Mouse (Mus musculus) hindbrain, embryonic 10.5 days (tissue): ENCODE measurements at regions not wholly inside any gene's neighbourhood (a gene's known extent, or its start where the extent isn't known, plus 50 kb on each side); places are given as distances from the start of the nearest gene placed in this dataset.

Experiments used
- DNase-seq: peaks from one replicate; pipeline ENCODE4 v3.0.0-alpha.2; 2017; ENCODE audit warnings: low spot score
- H3K27ac ChIP-seq: fragments of 300-500 bp; sonication (generic); 2 replicates; pipeline ENCODE4 v1.5.1; 2016; ENCODE audit warnings: mild to moderate bottlenecking, moderate library complexity
- H3K27me3 ChIP-seq: fragments of 300-500 bp; sonication (generic); 2 replicates; pipeline ENCODE4 v1.6.1; 2016; ENCODE audit warnings: mild to moderate bottlenecking; ENCODE audit not compliant: poor library complexity, insufficient read depth, severe bottlenecking
- H3K36me3 ChIP-seq: fragments of 300-500 bp; sonication (generic); 2 replicates; pipeline ENCODE4 v1.6.1; 2016; ENCODE audit warnings: mild to moderate bottlenecking, moderate library complexity
- H3K4me1 ChIP-seq: fragments of 300-500 bp; sonication (generic); replicated peaks from 2 replicates; pipeline ENCODE4 v1.6.1; 2016; ENCODE audit warnings: mild to moderate bottlenecking
- H3K4me3 ChIP-seq: fragments of 300-500 bp; sonication (generic); 2 replicates; pipeline ENCODE4 v1.5.1; 2016; ENCODE audit warnings: mild to moderate bottlenecking, moderate library complexity
- H3K9me3 ChIP-seq: fragments of 300-500 bp; sonication (generic); 2 replicates; pipeline ENCODE4 v1.6.1; 2016; ENCODE audit warnings: mild to moderate bottlenecking, moderate library complexity
- WGBS: fragments of 180-500 bp; shearing (Covaris S2); methylation state at CpG from one replicate; pipeline ENCODE4 v1.1.7; 2016; 5-methylcytosine and 5-hydroxymethylcytosine counted together

GRCm38 (mm10) chr1:137670650-137671049, 504.9 kb downstream of the Ptprc start:
- no peaks in the 10 kb centered on the region for H3K36me3 ChIP-seq
- no peak for DNase-seq
- H3K27me3 ChIP-seq = no peaks in the 10 kb centered on the region
- H3K4me1 ChIP-seq = no peaks in the 10 kb centered on the region
- no peak overlapping the region for H3K27ac ChIP-seq
- 87% methylated on average over 5 of the region's 5 CpGs for WGBS
- H3K9me3 ChIP-seq = no peaks in the 10 kb centered on the region
- H3K4me3 ChIP-seq = no peak overlapping the region

GRCm38 (mm10) chr1:137669849-137670248, 505.7 kb downstream of the Ptprc start:
- WGBS = 85% methylated on average over 3 of the region's 3 CpGs
- H3K9me3 ChIP-seq = no peaks in the 10 kb centered on the region

GRCm38 (mm10) chr1:137658141-137658540, 517.4 kb downstream of the Ptprc start:
- H3K27me3 ChIP-seq = no peaks in the 10 kb centered on the region
- DNase-seq = no peak
- H3K27ac ChIP-seq = no peak overlapping the region
- no peaks in the 10 kb centered on the region for H3K36me3 ChIP-seq
- H3K4me1 ChIP-seq = peaks cover 15% of the 10 kb centered on the region; the same call in 1 of the 2 replicates
- no peak overlapping the region for H3K4me3 ChIP-seq
- H3K9me3 ChIP-seq = no peaks in the 10 kb centered on the region
- WGBS = 92% methylated on average over 1 of the region's 1 CpGs

More at GRCm38 (mm10) chr1:137669849-137670248, 505.7 kb downstream of the Ptprc start:
- no peak overlapping the region for H3K4me3 ChIP-seq
- no peak overlapping the region for H3K27ac ChIP-seq
- DNase-seq = no peak
- H3K4me1 ChIP-seq = no peaks in the 10 kb centered on the region
- H3K27me3 ChIP-seq = no peaks in the 10 kb centered on the region
- no peaks in the 10 kb centered on the region for H3K36me3 ChIP-seq

- Histone ChIP-seq H3K27me3 (no peaks in the 10 kb centered on the region), H3K9me3 (no peaks in the 10 kb centered on the region), H3K4me3 (peak overlapping the region; percentile 25), H3K27ac (peak overlapping the region; percentile 83), H3K4me1 (peaks cover 15% of the 10 kb centered on the region; the same call in 1 of the 2 replicates), H3K36me3 (no peaks in the 10 kb centered on the region)
- WGBS = 35% methylated on average over 6 of the region's 6 CpGs
- DNase-seq = peak; percentile 25
These were observed 518.5 kb downstream of the Ptprc start for GRCm38 (mm10) chr1:137656900-137657458.

GRCm38 (mm10) chr1:137654171-137654570, 521.3 kb downstream of the Ptprc start:
- H3K4me3 ChIP-seq = no peak overlapping the region
- H3K9me3 ChIP-seq = no peaks in the 10 kb centered on the region
- no peaks in the 10 kb centered on the region for H3K27me3 ChIP-seq
- no peaks in the 10 kb centered on the region for H3K36me3 ChIP-seq
- WGBS = 73% methylated on average over 4 of the region's 4 CpGs
- peaks cover 17% of the 10 kb centered on the region; the same call in 1 of the 2 replicates for H3K4me1 ChIP-seq
- no peak for DNase-seq
- no peak overlapping the region for H3K27ac ChIP-seq

GRCm38 (mm10) chr1:137653495-137653894, 522.0 kb downstream of the Ptprc start:
- 79% methylated on average over 5 of the region's 5 CpGs for whole genome bisulfite sequencing
- Histone ChIP-seq H3K36me3 (no peaks in the 10 kb centered on the region), H3K9me3 (no peaks in the 10 kb centered on the region), H3K4me1 (peaks cover 17% of the 10 kb centered on the region; the same call in 1 of the 2 replicates), H3K27ac (no peak overlapping the region), H3K4me3 (no peak overlapping the region), H3K27me3 (no peaks in the 10 kb centered on the region)
- no peak for DNase-seq

GRCm38 (mm10) chr1:137650629-137651028, 524.9 kb downstream of the Ptprc start:
- H3K9me3 ChIP-seq = no peaks in the 10 kb centered on the region
- WGBS = 68% methylated on average over 3 of the region's 3 CpGs
- H3K4me1 ChIP-seq = peaks cover 5% of the 10 kb centered on the region; the same call in 1 of the 2 replicates
- H3K4me3 ChIP-seq = no peak overlapping the region
- no peaks in the 10 kb centered on the region for H3K36me3 ChIP-seq
- H3K27ac ChIP-seq = no peak overlapping the region
- DNase-seq = no peak
- H3K27me3 ChIP-seq = no peaks in the 10 kb centered on the region

- H3K9me3 ChIP-seq = no peaks in the 10 kb centered on the region
- 31% methylated on average over 2 of the region's 2 CpGs for WGBS
- H3K36me3 ChIP-seq = no peaks in the 10 kb centered on the region
These were observed 525.4 kb downstream of the Ptprc start for GRCm38 (mm10) chr1:137650082-137650481.

GRCm38 (mm10) chr1:137648832-137649231, 526.7 kb downstream of the Ptprc start:
- WGBS = 89% methylated on average over 1 of the region's 1 CpGs
- DNase-seq = no peak
- H3K36me3 ChIP-seq = no peaks in the 10 kb centered on the region

More at GRCm38 (mm10) chr1:137650082-137650481, 525.4 kb downstream of the Ptprc start:
- H3K4me1 ChIP-seq = peaks cover 5% of the 10 kb centered on the region; the same call in 1 of the 2 replicates
- DNase-seq = no peak
- no peak overlapping the region for H3K27ac ChIP-seq
- H3K4me3 ChIP-seq = no peak overlapping the region
- H3K27me3 ChIP-seq = no peaks in the 10 kb centered on the region

GRCm38 (mm10) chr1:137644601-137645040, 530.9 kb downstream of the Ptprc start:
- Histone ChIP-seq H3K4me1 (peaks cover 17% of the 10 kb centered on the region; the same call in 1 of the 2 replicates), H3K36me3 (no peaks in the 10 kb centered on the region), H3K27me3 (no peaks in the 10 kb centered on the region), H3K4me3 (no peak overlapping the region), H3K27ac (no peak overlapping the region), H3K9me3 (no peaks in the 10 kb centered on the region)
- no peak for DNase-seq
- WGBS = 79% methylated on average over 6 of the region's 6 CpGs

More at GRCm38 (mm10) chr1:137648832-137649231, 526.7 kb downstream of the Ptprc start:
- Histone ChIP-seq H3K4me1 (peaks cover 5% of the 10 kb centered on the region; the same call in 1 of the 2 replicates), H3K4me3 (no peak overlapping the region), H3K27me3 (no peaks in the 10 kb centered on the region), H3K27ac (no peak overlapping the region), H3K9me3 (no peaks in the 10 kb centered on the region)

GRCm38 (mm10) chr1:137643508-137643907, 532.0 kb downstream of the Ptprc start:
- WGBS = 89% methylated on average over 1 of the region's 1 CpGs
- Histone ChIP-seq H3K9me3 (no peaks in the 10 kb centered on the region), H3K4me3 (no peak overlapping the region), H3K27ac (no peak overlapping the region), H3K36me3 (no peaks in the 10 kb centered on the region), H3K27me3 (no peaks in the 10 kb centered on the region), H3K4me1 (peaks cover 17% of the 10 kb centered on the region; the same call in 1 of the 2 replicates)
- no peak for DNase-seq

GRCm38 (mm10) chr1:137640848-137641247, 534.7 kb downstream of the Ptprc start:
- H3K9me3 ChIP-seq = no peaks in the 10 kb centered on the region
- H3K27ac ChIP-seq = no peak overlapping the region
- 12% methylated on average over 7 of the region's 7 CpGs for WGBS
- no peak overlapping the region for H3K4me3 ChIP-seq
- no peaks in the 10 kb centered on the region for H3K27me3 ChIP-seq
- peaks cover 31% of the 10 kb centered on the region for H3K4me1 ChIP-seq
- no peaks in the 10 kb centered on the region for H3K36me3 ChIP-seq
- DNase-seq = no peak

GRCm38 (mm10) chr1:137636947-137637346, 538.6 kb downstream of the Ptprc start:
- peak overlapping the region; percentile 83 for H3K27ac ChIP-seq
- peak; percentile 25 for DNase-seq

More at GRCm38 (mm10) chr1:137636947-137637346, 538.6 kb downstream of the Ptprc start:
- no peaks in the 10 kb centered on the region for H3K9me3 ChIP-seq
- H3K36me3 ChIP-seq = no peaks in the 10 kb centered on the region
- H3K4me1 ChIP-seq = peaks cover 33% of the 10 kb centered on the region
- no peak overlapping the region for H3K4me3 ChIP-seq
- WGBS = 25% methylated on average over 3 of the region's 3 CpGs
- no peaks in the 10 kb centered on the region for H3K27me3 ChIP-seq
